Mouse (Mus musculus) testis, adult 2 months (tissue): Measurements from ENCODE around the gene Defb13. TPM values are rescaled to one million over a fixed set of nuclear protein-coding genes. Genes with fewer than 3 reads are reported as not detected.

ENCODE experiments used
- H3K27ac ChIP-seq: fragments of 200-500 bp; 2 replicates; pipeline ENCODE4 v1.5.1; 2012; ENCODE audit warnings: low read depth, low read length; ENCODE audit not compliant: control insufficient read depth, insufficient read depth
- H3K27me3 ChIP-seq: fragments of 200-500 bp; 2 replicates; pipeline ENCODE4 v1.6.1; 2012; ENCODE audit warnings: mild to moderate bottlenecking, low read length, moderate library complexity; ENCODE audit not compliant: control insufficient read depth, insufficient read depth
- H3K36me3 ChIP-seq: fragments of 200-500 bp; 2 replicates; pipeline ENCODE4 v1.6.1; 2012; ENCODE audit warnings: mild to moderate bottlenecking, low read length; ENCODE audit not compliant: control insufficient read depth, insufficient read depth
- H3K4me1 ChIP-seq: fragments of 200-500 bp; 2 replicates; pipeline ENCODE4 v1.6.1; 2012; ENCODE audit warnings: low read length; ENCODE audit not compliant: control insufficient read depth, insufficient read depth
- H3K4me3 ChIP-seq: fragments of 200-500 bp; 2 replicates; pipeline ENCODE4 v1.5.1; 2012; ENCODE audit warnings: low read depth, mild to moderate bottlenecking, low read length, moderate library complexity, mixed read lengths; ENCODE audit not compliant: control insufficient read depth
- CTCF ChIP-seq: fragments of 200-500 bp; IDR thresholded peaks from 2 replicates; pipeline ENCODE4 v1.5.1; 2012; ENCODE audit warnings: low read depth, mild to moderate bottlenecking, inconsistent platforms, low read length, moderate library complexity; ENCODE audit not compliant: control insufficient read depth, insufficient read depth, insufficient replicate concordance
- POLR2A ChIP-seq: fragments of 200-500 bp; IDR thresholded peaks from 2 replicates; pipeline ENCODE4 v1.6.1; 2012; ENCODE audit warnings: low read depth, mild to moderate bottlenecking, inconsistent platforms, low read length, moderate library complexity; ENCODE audit not compliant: control insufficient read depth
- polyA plus RNA-seq: library from polyadenylated mRNA; depleted of rRNA; stranded (reverse); fragments of >200 nt; gene quantifications from 2 replicates; pipeline ENCODE4 v1.2.3, GENCODE M21; 2012; rRNA removed

Gene Defb13
- polyA plus RNA-seq, 1 experiment, result not detected

DNA sequence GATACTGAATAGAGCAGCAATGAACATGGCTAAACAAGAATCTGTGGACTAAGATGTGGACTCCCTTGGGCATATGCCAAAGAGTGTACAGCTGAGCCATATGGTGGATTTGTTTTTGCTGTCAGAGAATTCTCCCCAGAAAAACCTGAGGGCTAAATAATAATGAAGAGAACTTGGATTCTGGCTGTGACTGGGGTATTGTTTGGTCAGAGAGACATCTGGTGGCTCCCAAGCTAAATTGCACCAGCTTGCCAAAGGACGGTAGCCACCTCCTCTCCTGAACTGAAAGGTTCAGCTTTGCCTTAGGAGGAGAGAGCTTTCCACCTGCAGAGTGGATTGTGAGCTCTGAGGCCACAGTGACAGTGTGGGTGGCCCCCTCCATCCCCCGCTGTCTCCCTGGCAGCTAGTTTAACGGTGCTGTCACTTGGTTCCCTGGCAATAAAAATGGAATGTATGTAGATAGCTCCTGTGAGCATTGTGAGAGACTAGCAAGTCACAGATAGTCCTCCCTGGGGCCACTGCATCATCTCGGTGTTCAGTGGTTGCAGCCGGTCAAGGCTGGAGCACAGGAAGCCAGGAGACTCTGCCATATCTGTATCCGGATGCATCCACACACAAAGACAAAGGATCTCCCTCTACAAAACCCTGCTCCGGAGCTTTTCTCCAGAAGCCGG lies 35.2 kb downstream of the Defb13 start:
- H3K27me3 ChIP-seq, result no peaks in the 10 kb centered on the region
- no peak overlapping the region for H3K4me3 ChIP-seq
- TF ChIP-seq POLR2A (no peak), CTCF (no peak)
- H3K27ac ChIP-seq, result no peak overlapping the region
- no peaks in the 10 kb centered on the region for H3K36me3 ChIP-seq
- no peaks in the 10 kb centered on the region for H3K4me1 ChIP-seq

DNA sequence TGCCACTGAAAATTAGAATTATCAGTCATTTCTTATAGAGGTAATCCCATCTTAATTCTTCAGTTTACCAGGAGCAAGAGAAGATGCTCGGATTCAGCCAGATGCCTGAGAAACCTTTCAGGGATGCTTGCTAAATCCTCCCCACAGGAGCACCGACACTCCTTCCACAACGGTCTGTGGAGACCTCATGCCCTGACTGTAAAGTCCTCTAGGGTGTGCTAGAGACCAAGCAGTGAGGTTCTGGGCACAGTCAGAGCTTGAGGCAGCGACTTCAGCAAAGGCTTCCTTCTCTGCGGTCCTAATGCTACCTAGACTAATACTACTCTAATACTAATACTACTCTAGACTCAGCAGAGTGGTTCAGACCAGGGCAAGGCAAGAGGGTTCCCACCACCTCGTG lies 45.6 kb downstream of the Defb13 start:
- Histone ChIP-seq H3K27ac (no peak overlapping the region), H3K27me3 (no peaks in the 10 kb centered on the region), H3K36me3 (no peaks in the 10 kb centered on the region), H3K4me1 (no peaks in the 10 kb centered on the region; the same call in 1 of the 2 replicates), H3K4me3 (no peak overlapping the region)
- TF ChIP-seq CTCF, result peak; percentile 70; the same call in 1 of the 2 replicates
- no peak for TF ChIP-seq POLR2A

DNA sequence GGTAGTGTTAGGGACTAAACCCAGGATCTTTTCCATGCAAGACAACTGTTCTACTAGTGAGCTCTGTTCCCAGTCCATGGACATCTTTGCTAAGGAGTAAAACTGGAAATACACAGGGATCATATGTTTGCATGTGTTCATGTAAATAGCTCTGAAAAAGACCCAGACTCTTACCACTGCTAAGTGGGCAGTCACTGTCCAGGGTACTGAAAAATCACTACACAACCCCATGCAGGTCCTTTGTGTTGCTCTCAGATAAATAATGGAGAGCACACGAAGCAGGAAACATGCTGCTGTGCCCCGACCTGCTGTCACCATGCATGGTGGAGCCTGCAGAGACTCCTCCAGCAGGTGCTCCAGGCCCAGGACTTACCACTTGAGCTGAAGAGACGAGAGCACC lies 48.6 kb downstream of the Defb13 start:
- Histone ChIP-seq H3K27ac (no peak overlapping the region), H3K36me3 (no peaks in the 10 kb centered on the region), H3K4me1 (no peaks in the 10 kb centered on the region; the same call in 1 of the 2 replicates), H3K27me3 (no peaks in the 10 kb centered on the region), H3K4me3 (no peak overlapping the region)
- TF ChIP-seq POLR2A, result no peak

Other genes starting within 250 kb of the Defb13 start
- gene AY761184, start 243.1 kb upstream of the Defb13 start, polyA plus RNA-seq, result not detected in 2 replicates
- gene Defa24, start 212.3 kb upstream of the Defb13 start, polyA plus RNA-seq, result not detected in 2 replicates
- not detected in 2 replicates for gene Defb50, start 123.2 kb upstream of the Defb13 start, polyA plus RNA-seq
- gene Defb2, start 106.8 kb upstream of the Defb13 start, polyA plus RNA-seq, result 37.7 TPM in 1 of 2 replicates, not detected in the other
- gene Defb10, start 87.9 kb upstream of the Defb13 start, polyA plus RNA-seq, result 1.4 TPM in 1 of 2 replicates, not detected in the other
- 5.1 TPM in 1 of 2 replicates, not detected in the other for gene Defb9, start 61.3 kb upstream of the Defb13 start, polyA plus RNA-seq
- 67.6 TPM in 1 of 2 replicates, not detected in the other for gene Defb11, start 40.4 kb upstream of the Defb13 start, polyA plus RNA-seq
- gene Defb15, start 14.1 kb upstream of the Defb13 start, polyA plus RNA-seq, result 2.1 TPM in 1 of 2 replicates, not detected in the other
- not detected in 2 replicates for gene Defb35, start 8.4 kb upstream of the Defb13 start, polyA plus RNA-seq
- 0.07 TPM in 1 of 2 replicates, not detected in the other for gene Fam90a1a, start 12.0 kb downstream of the Defb13 start, polyA plus RNA-seq
- 43.4 and 56.2 TPM in 2 replicates for gene Ccdc70, start 23.0 kb downstream of the Defb13 start, polyA plus RNA-seq
- 2.9 and 3.1 TPM in 2 replicates for gene Atp7b, start 113.5 kb downstream of the Defb13 start, polyA plus RNA-seq
- gene Alg11, start 114.0 kb downstream of the Defb13 start, polyA plus RNA-seq, result 4.5 and 5.0 TPM in 2 replicates
- gene Nek5, start 178.3 kb downstream of the Defb13 start, polyA plus RNA-seq, result 0.31 and 0.40 TPM in 2 replicates
- gene Nek3, start 219.7 kb downstream of the Defb13 start, polyA plus RNA-seq, result 0.96 and 1.0 TPM in 2 replicates
- gene Ckap2, start 239.1 kb downstream of the Defb13 start, polyA plus RNA-seq, result 6.6 and 6.7 TPM in 2 replicates
- gene Vps36, start 246.0 kb downstream of the Defb13 start, polyA plus RNA-seq, result 24.5 and 25.2 TPM in 2 replicates